Mouse (Mus musculus): ENCODE data around the gene Racgap1. TPM values are rescaled to one million over a fixed set of nuclear protein-coding genes. Genes with fewer than 3 reads are reported as not detected.
A peak's percentile ranks its signal among the peaks of the same experiment; 100 is the strongest.

Racgap1 gene
- polyA plus RNA-seq, 1 experiment from 2014 or later: 119 TPM

DNA sequence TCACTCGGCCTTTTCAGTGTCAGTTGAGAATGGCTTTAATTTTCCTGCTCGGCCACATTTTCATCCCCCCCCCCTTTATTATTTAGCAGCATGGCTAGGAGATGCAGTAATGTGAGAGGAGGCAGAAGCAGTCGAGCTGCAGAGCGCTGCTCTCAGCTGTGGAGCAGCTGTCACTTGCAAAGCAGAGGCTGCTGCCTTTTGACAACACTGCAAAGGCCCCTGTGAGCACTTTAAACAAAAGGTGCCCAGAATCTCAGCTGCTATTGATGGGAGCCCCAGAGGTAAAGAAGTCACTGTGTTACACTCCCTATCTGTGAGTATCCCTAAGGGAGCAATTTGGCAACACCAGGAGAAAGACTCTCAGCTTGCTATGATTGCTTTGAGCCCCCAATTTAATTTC is 3.1 kb downstream of the Racgap1 start:
- Histone ChIP-seq H3K4me2 (peak overlapping the region; percentile 85), H3K27ac (replicated peaks) (peak overlapping the region; percentile 61), H3K4me3 (peak overlapping the region; percentile 23; the same call in 1 of the 2 replicates), H3K27me3 (replicated peaks) (0 out of 2 replicates have a peak, but pooled peaks cover 7% of the 10 kb centered on the region), H3K9ac (peak overlapping the region; percentile 61), H3K9me3 (no peaks in the 10 kb centered on the region), H3K36me3 (no peaks in the 10 kb centered on the region), H3K4me1 (peaks cover 80% of the 10 kb centered on the region)
- WGBS: 22% methylated on average over 4 of the region's 4 CpGs
- ATAC-seq (ENCODE audit: extremely low read depth, insufficient number of reproducible peaks, low FRiP score, low TSS enrichment): no peak

DNA sequence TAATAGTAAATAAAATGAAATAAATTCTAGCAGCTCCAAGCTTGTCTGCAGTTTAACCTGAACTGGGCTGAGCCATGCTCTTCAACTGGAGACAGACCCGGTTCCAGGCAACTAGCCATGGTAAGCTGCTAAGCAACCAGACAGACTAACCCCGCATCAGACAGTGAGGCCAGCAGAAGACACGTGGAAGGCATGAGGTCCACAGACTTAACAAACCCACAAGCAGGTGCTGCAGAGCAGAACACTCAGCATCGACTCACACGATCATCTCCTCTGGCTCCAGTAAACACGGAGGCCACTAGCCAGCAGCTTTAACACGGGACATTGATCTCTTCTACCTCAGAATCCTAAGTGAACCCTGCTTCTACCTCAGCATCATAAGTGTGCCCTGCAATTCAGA is 6.7 kb downstream of the Racgap1 start:
- no peak overlapping the region for H3K4me3 ChIP-seq
- H3K9ac ChIP-seq: peak overlapping the region; percentile 44; the same call in 1 of the 2 replicates
- H3K36me3 ChIP-seq: peaks cover 30% of the 10 kb centered on the region
- ATAC-seq (ENCODE audit: extremely low read depth, insufficient number of reproducible peaks, low FRiP score, low TSS enrichment): no peak
- no peaks in the 10 kb centered on the region for H3K9me3 ChIP-seq
- no peaks in the 10 kb centered on the region for H3K27me3 ChIP-seq (replicated peaks)
- H3K4me1 ChIP-seq: peaks cover 67% of the 10 kb centered on the region
- H3K27ac ChIP-seq (replicated peaks): no peak overlapping the region
- H3K4me2 ChIP-seq: no peak overlapping the region
- WGBS: 62% methylated on average over 7 of the region's 7 CpGs

DNA sequence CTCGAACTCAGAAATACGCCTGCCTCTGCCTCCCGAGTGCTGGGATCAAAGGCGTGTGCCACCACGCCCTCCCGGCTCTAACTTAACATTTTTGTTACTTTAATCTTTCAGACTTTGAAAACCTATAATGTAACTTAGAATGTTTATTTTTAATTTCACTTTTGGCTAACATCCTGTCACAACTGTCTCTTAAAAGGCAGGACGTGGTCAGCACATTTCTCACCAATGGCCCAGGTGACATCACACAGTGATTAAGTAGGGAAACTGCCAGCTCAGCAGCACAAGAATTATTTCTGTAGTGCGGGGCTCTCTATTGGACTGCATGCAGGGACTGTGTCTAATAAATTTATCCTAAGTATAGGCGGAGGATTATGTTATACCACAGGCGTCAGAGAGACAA is 7.6 kb downstream of the Racgap1 start:
- Histone ChIP-seq H3K4me1 (peaks cover 58% of the 10 kb centered on the region), H3K36me3 (peaks cover 39% of the 10 kb centered on the region), H3K9me3 (no peaks in the 10 kb centered on the region), H3K9ac (peak overlapping the region; percentile 29; the same call in 1 of the 2 replicates), H3K4me2 (no peak overlapping the region), H3K4me3 (no peak overlapping the region), H3K27ac (replicated peaks) (no peak overlapping the region), H3K27me3 (replicated peaks) (no peaks in the 10 kb centered on the region)
- WGBS: 75% methylated on average over 10 of the region's 10 CpGs
- ATAC-seq (ENCODE audit: extremely low read depth, insufficient number of reproducible peaks, low FRiP score, low TSS enrichment): no peak

DNA sequence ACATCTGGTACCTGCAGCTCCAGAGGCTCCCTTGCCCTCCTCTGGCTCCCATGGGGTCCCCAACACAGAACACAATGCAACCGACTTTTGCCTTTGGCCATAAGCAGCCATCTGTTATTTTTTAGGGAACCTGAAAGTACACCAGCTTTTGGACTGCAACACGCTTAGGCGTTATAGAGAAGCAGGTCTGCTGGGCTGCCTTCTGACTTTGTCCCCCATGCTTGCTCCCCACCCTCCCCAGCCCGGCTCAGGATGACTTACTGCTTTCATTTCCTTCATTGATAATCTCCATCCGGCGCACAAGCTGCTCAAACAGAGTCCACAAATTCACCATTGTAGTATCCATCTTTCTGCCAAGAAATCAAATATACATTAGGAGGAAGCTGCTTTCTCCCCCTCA is 8.8 kb downstream of the Racgap1 start:
- H3K4me1 ChIP-seq: peaks cover 46% of the 10 kb centered on the region
- peaks cover 51% of the 10 kb centered on the region for H3K36me3 ChIP-seq
- no peak overlapping the region for H3K4me2 ChIP-seq
- H3K27ac ChIP-seq (replicated peaks): no peak overlapping the region
- no peaks in the 10 kb centered on the region for H3K9me3 ChIP-seq
- no peak for ATAC-seq (ENCODE audit: extremely low read depth, insufficient number of reproducible peaks, low FRiP score, low TSS enrichment)
- H3K27me3 ChIP-seq (replicated peaks): no peaks in the 10 kb centered on the region
- no peak overlapping the region for H3K9ac ChIP-seq
- WGBS: 66% methylated on average over 6 of the region's 6 CpGs
- H3K4me3 ChIP-seq: no peak overlapping the region

DNA sequence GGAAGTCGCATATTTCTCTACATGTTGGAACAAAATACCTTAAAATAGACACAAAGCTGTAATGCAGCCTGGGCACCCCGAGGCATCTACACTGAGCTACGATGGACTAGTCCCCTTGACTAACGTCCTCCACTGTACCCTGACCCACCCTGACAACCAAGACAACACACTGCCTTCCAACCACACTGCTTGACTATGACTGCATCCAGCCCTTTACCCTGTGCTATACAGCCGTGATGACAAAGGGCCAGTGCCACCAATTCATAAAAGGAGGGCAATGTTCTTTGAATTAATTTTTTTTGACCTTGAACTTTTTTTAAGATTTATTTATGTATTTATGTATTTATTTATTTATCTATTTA is 13.4 kb downstream of the Racgap1 start:
- Histone ChIP-seq H3K36me3 (peaks cover 96% of the 10 kb centered on the region), H3K27me3 (replicated peaks) (no peaks in the 10 kb centered on the region), H3K4me1 (peaks cover 5% of the 10 kb centered on the region; the same call in 1 of the 2 replicates), H3K27ac (replicated peaks) (no peak overlapping the region), H3K9ac (no peak overlapping the region), H3K9me3 (no peaks in the 10 kb centered on the region), H3K4me2 (no peak overlapping the region), H3K4me3 (no peak overlapping the region)
- ATAC-seq (ENCODE audit: extremely low read depth, insufficient number of reproducible peaks, low FRiP score, low TSS enrichment): no peak
- WGBS: 89% methylated on average over 5 of the region's 5 CpGs

DNA sequence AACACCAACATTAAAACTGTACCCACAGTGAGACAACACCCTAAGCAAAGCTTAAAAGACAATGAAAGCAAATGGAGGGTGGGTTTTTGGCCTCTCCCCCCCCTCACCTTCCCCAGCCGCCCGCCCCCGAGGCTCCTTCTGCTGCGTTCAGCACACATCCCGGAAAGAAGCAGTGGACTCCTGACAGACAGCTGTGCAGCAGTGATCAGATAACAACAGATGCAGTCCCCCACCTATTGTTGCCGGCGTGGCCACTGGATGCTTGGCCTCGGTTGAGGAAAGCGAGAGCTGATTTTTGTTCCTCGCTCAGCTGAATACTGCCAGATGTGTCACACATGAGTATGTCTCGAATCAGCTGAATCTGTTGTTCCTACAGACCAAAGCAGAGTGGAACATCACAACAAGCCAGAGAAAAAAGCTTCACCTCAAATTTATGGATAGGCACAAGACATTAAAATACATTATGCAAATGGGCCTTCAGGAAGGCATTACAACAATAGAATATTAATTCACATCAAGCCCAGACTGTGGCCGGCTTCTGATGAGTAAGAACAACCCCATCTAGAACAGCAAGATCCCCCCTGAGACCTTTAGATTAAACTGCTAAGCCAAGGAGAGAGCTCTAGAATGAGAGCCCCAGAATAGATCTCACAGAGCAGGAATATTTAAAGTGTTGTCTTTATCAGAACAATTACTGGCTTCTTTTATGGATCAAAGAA is 13.9 kb downstream of the Racgap1 start:
- Histone ChIP-seq H3K4me1 (peaks cover 2% of the 10 kb centered on the region; the same call in 1 of the 2 replicates), H3K4me3 (no peak overlapping the region), H3K9me3 (no peaks in the 10 kb centered on the region), H3K27me3 (replicated peaks) (no peaks in the 10 kb centered on the region), H3K9ac (no peak overlapping the region), H3K4me2 (no peak overlapping the region), H3K36me3 (peaks cover 98% of the 10 kb centered on the region), H3K27ac (replicated peaks) (no peak overlapping the region)
- WGBS: 79% methylated on average over 12 of the region's 12 CpGs
- ATAC-seq (ENCODE audit: extremely low read depth, insufficient number of reproducible peaks, low FRiP score, low TSS enrichment): no peak

DNA sequence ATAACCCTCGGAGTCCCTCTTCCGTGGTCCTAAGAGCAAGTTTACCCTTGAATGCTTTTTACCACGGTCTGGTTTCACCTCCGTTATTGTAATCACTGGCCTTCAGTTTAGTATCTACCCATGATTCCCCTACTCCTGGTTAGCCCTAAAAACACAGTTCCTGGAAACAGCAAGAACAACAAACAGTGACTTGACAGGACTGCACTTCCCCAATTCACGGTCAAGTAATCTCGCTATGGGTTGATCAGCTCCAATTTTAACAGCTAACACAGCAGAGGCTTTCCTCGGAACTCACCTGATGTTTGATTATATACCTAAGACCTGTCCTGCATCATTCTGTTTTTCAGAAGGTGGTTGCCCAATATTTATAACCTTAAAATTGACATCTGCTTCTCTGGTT is 16.8 kb downstream of the Racgap1 start:
- 88% methylated on average over 7 of the region's 7 CpGs for WGBS
- Histone ChIP-seq H3K27me3 (replicated peaks) (no peaks in the 10 kb centered on the region), H3K4me1 (no peaks in the 10 kb centered on the region), H3K4me2 (no peak overlapping the region), H3K36me3 (peaks cover 99% of the 10 kb centered on the region), H3K9ac (no peak overlapping the region), H3K9me3 (peaks cover 3% of the 10 kb centered on the region; the same call in 1 of the 2 replicates), H3K4me3 (no peak overlapping the region), H3K27ac (replicated peaks) (no peak overlapping the region)
- ATAC-seq (ENCODE audit: extremely low read depth, insufficient number of reproducible peaks, low FRiP score, low TSS enrichment): no peak

DNA sequence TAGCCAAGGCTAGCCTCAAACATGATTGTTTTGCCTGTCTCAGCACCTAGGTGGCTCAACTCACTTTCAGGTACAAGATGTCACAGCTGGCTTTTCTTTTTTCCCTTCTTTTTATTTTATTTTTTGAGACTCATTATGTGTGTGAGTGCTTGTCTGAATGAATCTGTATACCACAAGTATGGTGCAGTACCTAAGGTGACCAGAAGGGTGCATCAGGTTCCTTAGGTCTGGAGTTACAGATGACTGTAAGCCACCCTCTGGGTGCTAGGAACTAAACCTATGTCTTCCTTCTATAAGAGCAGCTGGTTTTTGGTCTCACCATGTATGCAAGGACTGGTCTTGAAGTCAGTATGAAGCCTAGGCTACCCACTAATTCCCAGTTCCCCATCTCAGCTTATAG is 19.8 kb downstream of the Racgap1 start:
- no peaks in the 10 kb centered on the region for H3K4me1 ChIP-seq
- no peak for ATAC-seq (ENCODE audit: extremely low read depth, insufficient number of reproducible peaks, low FRiP score, low TSS enrichment)
- H3K9ac ChIP-seq: no peak overlapping the region

DNA sequence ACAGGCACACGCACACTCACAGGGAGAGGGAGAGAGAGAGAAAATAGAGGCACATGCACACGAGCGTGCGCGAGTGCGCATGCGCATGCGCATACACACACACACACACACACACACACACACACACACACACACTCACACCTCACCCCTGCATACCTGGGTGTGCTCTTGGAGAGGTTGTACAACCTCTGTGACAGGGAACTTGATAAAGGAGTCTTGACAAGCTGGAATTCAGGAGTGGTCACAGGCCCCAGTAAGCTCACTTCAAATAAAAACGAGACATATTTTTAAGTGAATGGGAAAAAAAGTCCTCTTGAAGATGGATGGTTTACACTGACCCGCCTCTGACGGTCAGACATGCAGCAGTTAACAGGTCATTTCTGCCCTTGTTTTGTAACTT is 29.4 kb downstream of the Racgap1 start:
- Histone ChIP-seq H3K4me3 (no peak overlapping the region), H3K36me3 (peaks cover 77% of the 10 kb centered on the region), H3K27me3 (replicated peaks) (no peaks in the 10 kb centered on the region), H3K4me1 (no peaks in the 10 kb centered on the region), H3K27ac (replicated peaks) (no peak overlapping the region), H3K9me3 (no peaks in the 10 kb centered on the region), H3K9ac (no peak overlapping the region), H3K4me2 (no peak overlapping the region)
- no peak for ATAC-seq (ENCODE audit: extremely low read depth, insufficient number of reproducible peaks, low FRiP score, low TSS enrichment)
- WGBS: 93% methylated on average over 11 of the region's 11 CpGs

More for the DNA sequence above, 19.8 kb downstream of the Racgap1 start:
- no peak overlapping the region for H3K4me2 ChIP-seq
- no peak overlapping the region for H3K4me3 ChIP-seq
- H3K36me3 ChIP-seq: peaks cover 99% of the 10 kb centered on the region
- H3K27me3 ChIP-seq (replicated peaks): no peaks in the 10 kb centered on the region
- peaks cover 3% of the 10 kb centered on the region; the same call in 1 of the 2 replicates for H3K9me3 ChIP-seq
- no peak overlapping the region for H3K27ac ChIP-seq (replicated peaks)

DNA sequence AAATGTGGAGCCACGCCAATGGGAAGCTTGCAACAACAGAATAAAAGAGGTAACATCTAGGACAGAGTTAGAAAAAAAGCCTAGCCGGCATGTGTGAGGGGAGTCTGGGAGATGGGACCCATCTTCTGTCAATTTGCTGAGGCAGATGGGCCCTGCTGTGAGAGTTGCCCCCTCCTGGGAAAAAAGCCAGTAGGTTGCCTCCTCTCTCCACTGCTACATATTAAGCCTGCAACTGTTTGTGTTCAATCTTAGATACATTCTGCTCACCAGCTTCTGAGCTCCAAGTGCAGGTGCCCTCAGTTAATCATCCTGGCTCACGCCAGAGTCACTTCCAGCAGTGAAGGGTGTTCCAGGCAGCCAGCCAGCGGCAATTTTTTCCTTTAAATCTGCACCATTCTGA is 31.6 kb downstream of the Racgap1 start:
- no peak overlapping the region for H3K27ac ChIP-seq (replicated peaks)
- 87% methylated on average over 4 of the region's 4 CpGs for WGBS
- ATAC-seq (ENCODE audit: extremely low read depth, insufficient number of reproducible peaks, low FRiP score, low TSS enrichment): no peak
- no peaks in the 10 kb centered on the region for H3K9me3 ChIP-seq
- no peak overlapping the region for H3K9ac ChIP-seq
- H3K36me3 ChIP-seq: peaks cover 55% of the 10 kb centered on the region
- H3K4me2 ChIP-seq: no peak overlapping the region
- no peak overlapping the region for H3K4me3 ChIP-seq
- peaks cover 9% of the 10 kb centered on the region for H3K4me1 ChIP-seq
- H3K27me3 ChIP-seq (replicated peaks): no peaks in the 10 kb centered on the region

DNA sequence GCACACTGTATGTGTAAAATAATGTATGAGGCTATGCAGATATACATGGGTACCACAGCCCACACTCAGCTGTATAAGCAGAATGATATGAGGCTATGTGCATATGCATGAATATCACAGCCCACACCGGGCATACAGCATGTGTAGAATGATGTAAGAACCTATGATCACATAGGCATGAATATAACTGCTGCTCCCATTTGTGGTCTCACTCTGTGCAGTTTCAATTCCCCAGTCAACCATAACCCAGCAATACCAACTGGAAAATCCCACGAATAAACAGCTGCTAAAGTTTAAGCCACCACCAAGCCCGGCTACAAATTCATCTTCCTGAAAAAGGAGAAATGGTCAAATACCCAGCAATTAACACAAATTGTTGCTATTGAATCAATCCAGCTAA is 32.9 kb downstream of the Racgap1 start:
- no peak for ATAC-seq (ENCODE audit: extremely low read depth, insufficient number of reproducible peaks, low FRiP score, low TSS enrichment)
- Histone ChIP-seq H3K9me3 (no peaks in the 10 kb centered on the region), H3K27me3 (replicated peaks) (peaks cover 8% of the 10 kb centered on the region), H3K4me1 (peaks cover 19% of the 10 kb centered on the region), H3K9ac (no peak overlapping the region), H3K27ac (replicated peaks) (no peak overlapping the region), H3K4me3 (no peak overlapping the region), H3K36me3 (peaks cover 43% of the 10 kb centered on the region), H3K4me2 (no peak overlapping the region)
- WGBS: 86% methylated on average over 3 of the region's 3 CpGs

DNA sequence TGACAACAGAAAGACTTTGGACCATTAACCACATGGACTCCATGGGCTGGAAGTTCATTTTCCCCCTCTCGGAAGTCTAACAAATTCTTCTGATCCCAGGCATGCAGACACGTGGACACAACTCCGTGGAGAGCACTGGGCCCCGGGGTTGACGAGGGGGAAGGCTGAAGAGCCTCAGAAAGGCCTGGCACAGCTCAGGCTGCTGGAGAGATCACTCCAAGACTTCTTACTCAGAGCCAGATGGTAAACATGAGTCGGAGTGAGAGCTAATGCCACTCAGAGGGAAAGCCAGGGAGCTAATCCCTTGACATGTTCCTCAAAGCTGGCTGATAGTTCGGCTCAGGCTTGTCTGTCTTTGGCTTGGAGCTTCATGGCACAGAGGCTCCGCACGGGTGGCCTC is 36.2 kb downstream of the Racgap1 start:
- WGBS: 22% methylated on average over 9 of the region's 9 CpGs
- Histone ChIP-seq H3K4me2 (peak overlapping the region; percentile 56), H3K27me3 (replicated peaks) (peaks cover 16% of the 10 kb centered on the region), H3K27ac (replicated peaks) (peak overlapping the region; percentile 67), H3K9me3 (peaks cover 5% of the 10 kb centered on the region; the same call in 1 of the 2 replicates), H3K9ac (no peak overlapping the region), H3K4me1 (peaks cover 31% of the 10 kb centered on the region), H3K4me3 (no peak overlapping the region), H3K36me3 (peaks cover 11% of the 10 kb centered on the region)
- ATAC-seq (ENCODE audit: extremely low read depth, insufficient number of reproducible peaks, low FRiP score, low TSS enrichment): no peak

Measured in heart, embryonic 13.5 days (tissue).